Mouse (Mus musculus) hematopoietic stem cell, adult 5-6 weeks (primary cell): ENCODE data around the gene Cnksr3. TPM values are rescaled to one million over a fixed set of nuclear protein-coding genes. Genes with fewer than 3 reads are reported as not detected.

Source experiments
- ATAC-seq, 2 experiments: fragments of 125-278 bp in 1 of 2; replicated peaks in 1 of 2; 2 replicates each; pipeline ENCODE4 v1.8.0; 2016 to 2017; ENCODE audit warnings: inconsistent platforms in 2 of 2, mild to moderate bottlenecking in 2 of 2, moderate number of reproducible peaks in 2 of 2, low read depth in 1 of 2, moderate TSS enrichment in 1 of 2; ENCODE audit not compliant: low FRiP score in 2 of 2, poor library complexity in 2 of 2, severe bottlenecking in 2 of 2, insufficient read depth in 1 of 2, low TSS enrichment in 1 of 2
- total RNA-seq: library from RNA; stranded (forward); fragments of 172-1452, 232-1000 nt; gene quantifications from 2 replicates; pipeline ENCODE4 v1.2.3, GENCODE M21; 2017

Gene Cnksr3
- total RNA-seq, 1 experiment from 2014 or later: 17.8 TPM

DNA sequence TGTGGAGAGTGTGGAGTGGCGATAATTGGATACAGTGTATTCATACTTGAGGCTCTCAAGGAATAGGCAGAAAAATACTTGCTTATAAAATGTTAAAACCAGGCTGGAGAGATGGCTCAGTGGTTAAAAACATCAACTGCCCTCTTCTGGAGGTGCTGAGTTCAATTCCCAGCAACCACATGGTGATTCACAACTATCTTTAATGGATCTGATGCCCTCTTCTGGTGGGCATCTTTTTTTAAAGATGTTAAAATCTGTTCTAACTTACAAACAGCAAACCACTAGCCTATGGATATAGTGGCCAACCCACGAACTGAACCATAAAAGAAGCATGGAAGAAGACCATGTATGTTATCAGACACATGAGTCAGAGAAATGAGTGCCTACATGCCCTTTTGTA lies 142.9 kb downstream of the Cnksr3 start:
- no peak for ATAC-seq

Other genes with a start within 250 kb of the Cnksr3 start
- 15.7 and 36.1 TPM in 2 replicates for gene Ipcef1, start 159.8 kb downstream of the Cnksr3 start, total RNA-seq